Mouse (Mus musculus) erythroblast, embryonic 14.5 days (primary cell): ENCODE measurements around the gene Cnnm2.

Source experiments
- GATA1 ChIP-seq: IDR thresholded peaks from 2 replicates; pipeline ENCODE4 v1.6.1; 2012; ENCODE audit warnings: low read length, inconsistent platforms, mixed read lengths
- TAL1 ChIP-seq: IDR thresholded peaks from 3 replicates; pipeline ENCODE4 v1.6.1; 2012; ENCODE audit warnings: low read length, inconsistent platforms, mixed read lengths

GRCm38 (mm10) chr19:46908207-46908606 is 146.8 kb downstream of the Cnnm2 start:
- no peak for TF ChIP-seq GATA1
- TF ChIP-seq TAL1, result no peak
